Mouse (Mus musculus) liver, adult (tissue): ENCODE measurements around the gene L2hgdh.

ENCODE experiments used
- GATA4 ChIP-seq: IDR thresholded peaks from 2 replicates; pipeline ENCODE4 v1.6.1; 2014; ENCODE audit warnings: mild to moderate bottlenecking, low read length; ENCODE audit not compliant: insufficient replicate concordance

Gene L2hgdh

DNA sequence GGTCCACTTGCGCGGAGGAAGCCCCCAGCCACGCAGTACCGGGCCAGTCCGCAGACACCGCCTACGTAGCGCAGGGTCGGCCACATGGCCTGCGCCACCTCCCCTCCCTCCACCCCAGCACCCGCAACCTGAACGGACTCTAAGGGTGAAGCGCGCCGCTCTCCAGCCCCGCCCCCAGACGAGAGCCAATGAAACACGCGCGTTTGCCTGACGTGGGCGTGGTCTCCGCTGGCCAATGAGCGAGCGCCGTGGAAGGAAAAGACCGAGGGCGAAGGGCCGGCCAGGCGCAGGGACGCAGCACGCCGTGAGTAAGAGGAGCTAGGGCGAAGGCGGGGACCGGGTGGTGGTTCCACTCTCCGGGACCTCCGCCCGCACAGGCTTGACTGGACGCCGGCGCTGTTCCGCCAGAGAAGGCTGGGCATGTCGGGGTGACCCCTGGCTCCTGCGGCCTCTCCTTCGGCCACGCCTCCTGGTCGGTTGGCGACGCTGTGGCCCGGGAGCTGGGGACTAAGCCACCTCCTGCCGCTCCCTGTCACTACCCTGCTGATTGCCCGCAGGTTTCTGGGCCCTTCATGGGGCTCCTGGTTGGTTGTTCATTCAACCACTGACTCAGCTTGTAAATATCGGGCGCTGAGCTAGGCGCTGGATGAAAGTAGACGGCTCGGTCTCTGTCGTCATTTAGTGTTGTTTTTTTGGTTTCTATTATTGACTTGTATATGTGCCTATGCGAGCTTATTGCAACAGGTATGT is at the start of gene L2hgdh, which contains the start of gene Atp5s:
Gene L2hgdh (minus strand): TSS at position 163 of the 750 bp plus-strand sequence.
Gene Atp5s (plus strand): TSS at position 240 of the 750 bp plus-strand sequence.
- no peak for TF ChIP-seq GATA4

DNA sequence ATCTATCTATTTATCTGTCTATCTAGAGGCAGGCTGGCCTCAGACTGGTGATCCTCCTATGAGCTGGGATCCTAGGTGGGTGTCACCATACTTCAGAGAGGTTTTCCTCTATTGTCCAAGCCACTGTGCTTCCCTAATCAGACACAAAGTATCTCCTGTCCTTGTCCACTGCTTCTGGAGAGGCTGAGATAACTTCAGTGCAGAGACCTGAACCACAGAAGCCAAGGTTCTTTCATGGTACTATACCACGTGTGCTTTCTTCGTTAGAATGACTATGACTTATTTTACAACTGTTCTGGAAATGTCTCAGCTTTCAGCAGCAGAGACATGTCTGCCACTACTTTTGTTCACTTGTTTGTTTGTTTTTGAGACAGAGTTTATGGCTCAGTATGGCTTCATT is 44.2 kb upstream of the L2hgdh start:
- TF ChIP-seq GATA4, result no peak

DNA sequence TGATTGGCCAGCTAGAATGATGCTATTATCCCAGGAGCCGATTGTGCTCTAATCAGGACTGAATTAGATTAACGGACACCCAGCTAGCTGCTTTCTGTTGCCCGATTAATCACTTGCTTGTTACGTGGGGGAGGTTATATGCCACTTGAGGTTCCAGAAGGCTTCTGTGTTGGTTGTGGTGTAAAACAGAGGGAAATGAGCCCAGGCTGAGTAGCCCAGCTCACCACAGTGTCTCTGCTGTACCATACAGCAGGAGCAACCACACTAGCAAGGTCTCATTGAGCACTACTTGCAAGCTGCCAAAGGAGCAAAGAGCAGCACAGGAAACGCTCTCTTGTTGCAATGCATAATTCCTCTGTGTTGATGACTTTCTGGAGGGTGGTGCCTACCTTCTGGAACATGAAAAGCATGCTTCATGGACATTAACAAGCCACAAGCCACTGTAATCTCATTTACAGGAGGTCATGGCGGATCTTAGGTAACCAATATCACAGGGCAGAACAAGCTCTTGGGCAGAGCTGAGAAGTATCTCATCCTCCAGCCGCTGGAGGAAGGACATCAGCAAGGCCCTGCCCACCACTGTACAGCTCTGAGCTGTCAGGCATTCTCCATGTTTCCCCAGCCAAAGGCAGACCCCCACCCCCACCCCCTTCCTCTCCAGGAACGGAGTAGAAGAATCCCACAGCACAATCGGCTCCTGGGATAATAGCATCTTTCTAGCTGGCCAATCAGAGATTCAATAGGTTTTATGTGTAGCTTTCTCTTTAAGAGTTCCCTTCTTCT is 43.0 kb upstream of the L2hgdh start:
- no peak for TF ChIP-seq GATA4

DNA sequence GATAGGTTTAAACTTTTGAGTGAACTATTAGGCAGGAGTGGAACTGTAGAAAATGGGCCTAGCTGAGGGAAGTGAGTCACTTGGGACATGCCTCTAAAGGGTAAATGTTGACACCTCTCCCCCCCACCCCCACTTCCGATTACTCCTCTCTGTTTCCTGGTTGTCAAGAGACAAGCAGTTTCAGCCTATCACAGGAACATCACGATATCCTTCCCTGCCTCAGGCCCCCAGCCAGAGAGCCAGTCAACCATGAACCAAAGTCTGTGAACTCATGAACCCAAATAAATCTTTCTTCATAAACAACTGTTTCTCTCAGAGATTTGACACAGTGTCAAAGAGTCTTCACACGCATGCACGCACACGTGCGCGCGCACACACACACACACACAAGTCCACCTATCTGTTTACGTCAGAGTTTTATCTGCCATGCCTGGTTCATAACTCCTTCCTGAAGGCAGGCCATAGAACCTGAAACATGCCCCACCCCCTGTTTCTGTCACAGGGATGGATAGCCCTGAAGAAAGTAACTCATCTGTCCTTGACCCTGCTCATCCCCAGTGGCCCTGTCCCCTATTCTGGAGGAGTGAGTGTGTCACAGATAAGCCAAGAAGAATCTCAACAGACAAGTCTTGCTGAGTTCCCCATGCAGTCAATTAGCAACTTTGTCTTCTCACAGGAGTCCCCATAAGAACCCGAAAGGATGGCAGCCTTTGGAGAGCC is 41.7 kb upstream of the L2hgdh start:
- peak; percentile 57; the same call in 1 of the 2 replicates for TF ChIP-seq GATA4

DNA sequence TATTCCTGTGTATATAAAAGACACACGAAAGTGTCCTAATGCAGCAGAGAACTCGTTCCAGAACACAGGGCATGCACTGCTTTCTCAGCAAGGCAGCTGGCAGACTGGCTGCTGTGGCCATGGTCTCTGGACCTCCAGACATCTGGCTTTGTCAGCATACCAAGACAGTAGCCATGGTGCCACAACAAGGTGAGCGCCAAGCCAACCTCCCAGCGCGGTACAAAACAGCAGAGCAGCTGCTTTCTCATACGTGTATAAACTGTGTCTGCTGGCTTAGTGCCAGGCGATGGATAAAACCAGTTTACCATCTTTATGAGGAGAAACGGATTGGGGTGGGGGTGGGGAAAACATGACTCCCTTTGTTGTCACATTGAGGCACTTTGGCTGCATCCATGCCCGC is 40.9 kb upstream of the L2hgdh start:
- no peak for TF ChIP-seq GATA4

DNA sequence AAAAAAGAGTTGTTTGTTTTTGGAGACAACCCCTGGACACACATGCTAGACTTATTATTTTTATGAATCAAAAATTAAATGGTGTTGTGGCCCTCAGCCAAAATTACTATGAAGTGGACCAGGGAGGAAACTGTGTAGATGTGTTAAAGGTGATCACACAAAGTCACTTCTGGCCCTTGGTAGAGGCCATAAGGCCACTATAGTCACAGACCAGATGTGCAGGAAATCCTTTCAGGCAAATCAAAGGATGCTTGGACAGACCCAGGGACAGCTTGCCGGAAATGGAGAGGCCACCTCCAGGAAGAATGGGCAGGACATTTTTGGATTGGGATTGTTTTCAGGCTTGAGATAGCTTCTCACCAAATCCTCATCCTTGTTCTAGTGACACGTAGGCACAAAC is 36.9 kb upstream of the L2hgdh start:
- no peak; the same call in 1 of the 2 replicates for TF ChIP-seq GATA4

DNA sequence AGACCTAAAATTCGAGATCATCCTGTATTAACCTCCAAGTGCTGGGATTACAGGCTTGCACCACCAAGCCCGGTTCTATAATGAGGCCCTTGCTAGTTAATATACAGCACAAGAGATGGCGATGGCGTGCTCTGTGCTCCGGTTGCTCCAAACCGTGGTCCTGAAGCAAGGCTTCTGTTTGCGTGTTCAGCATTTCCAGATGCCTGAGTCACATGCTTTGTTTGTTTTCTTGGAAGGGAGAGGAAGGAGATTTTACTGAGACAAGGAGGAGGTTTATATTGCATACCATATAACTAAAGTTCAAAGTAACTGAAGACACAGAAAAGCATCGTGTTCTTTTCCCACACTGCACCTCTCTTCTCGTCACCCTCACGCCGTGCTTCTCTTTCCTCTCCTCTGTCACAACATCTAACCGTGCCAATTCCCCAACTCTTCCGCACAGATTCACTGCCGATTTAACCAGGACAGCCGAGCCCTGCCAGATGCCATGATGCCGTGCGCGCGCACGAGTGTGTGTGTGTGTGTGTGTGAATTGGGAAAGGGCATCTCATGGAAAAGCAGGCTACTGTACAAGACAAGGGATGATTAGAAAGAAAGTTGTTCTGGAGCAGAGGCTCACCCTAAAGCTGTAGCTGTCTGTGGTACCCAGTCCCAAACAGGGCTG is 36.2 kb upstream of the L2hgdh start:
- TF ChIP-seq GATA4, result no peak

DNA sequence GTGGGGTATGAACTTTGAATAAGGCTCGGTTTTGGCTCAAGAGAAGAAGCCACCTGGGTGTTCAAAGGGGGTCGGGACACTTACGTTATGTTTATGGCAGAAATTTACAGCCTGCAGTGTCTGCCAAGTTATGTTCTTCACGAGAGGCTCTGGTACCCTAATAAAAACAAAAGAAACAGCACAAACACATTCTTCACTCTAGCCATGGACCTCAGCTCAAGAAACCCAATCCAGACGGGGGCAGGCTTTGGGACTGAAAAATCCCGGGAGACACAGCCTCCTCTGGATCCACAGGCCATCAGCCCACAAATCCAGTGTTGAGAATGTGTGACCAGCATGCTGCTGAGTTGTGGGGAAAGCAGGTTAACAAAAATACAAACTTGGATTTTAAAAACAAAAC is 35.3 kb upstream of the L2hgdh start:
- TF ChIP-seq GATA4, result no peak

DNA sequence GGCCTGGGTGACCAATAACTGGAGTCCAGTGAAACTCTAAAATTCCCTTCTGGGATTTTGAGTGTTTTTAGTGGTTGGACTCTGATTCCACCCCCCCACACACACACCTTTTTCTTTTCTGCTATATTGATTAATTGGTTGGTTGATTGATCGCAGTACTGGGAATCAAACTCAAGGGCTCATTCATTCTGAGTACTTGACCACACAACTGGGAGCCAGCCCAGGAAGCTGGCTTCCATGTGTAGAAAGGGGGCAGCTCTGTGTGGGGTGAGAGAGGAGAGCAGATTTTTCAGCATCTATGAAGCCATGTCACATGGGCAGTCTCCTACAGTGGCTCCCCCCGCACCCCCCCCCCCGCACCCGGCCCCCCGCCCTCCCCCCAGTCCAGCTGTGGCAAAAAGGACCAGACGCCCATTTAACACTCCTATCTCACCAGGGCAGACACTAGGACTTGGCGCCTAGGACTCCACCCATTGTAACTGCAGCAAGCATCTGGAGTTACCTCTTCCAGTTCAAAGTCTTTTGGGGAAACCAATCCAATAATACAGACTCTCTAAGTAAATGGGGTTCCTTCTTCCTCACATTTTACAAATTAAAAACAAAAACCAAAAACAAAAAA is 34.7 kb upstream of the L2hgdh start:
- TF ChIP-seq GATA4, result no peak

DNA sequence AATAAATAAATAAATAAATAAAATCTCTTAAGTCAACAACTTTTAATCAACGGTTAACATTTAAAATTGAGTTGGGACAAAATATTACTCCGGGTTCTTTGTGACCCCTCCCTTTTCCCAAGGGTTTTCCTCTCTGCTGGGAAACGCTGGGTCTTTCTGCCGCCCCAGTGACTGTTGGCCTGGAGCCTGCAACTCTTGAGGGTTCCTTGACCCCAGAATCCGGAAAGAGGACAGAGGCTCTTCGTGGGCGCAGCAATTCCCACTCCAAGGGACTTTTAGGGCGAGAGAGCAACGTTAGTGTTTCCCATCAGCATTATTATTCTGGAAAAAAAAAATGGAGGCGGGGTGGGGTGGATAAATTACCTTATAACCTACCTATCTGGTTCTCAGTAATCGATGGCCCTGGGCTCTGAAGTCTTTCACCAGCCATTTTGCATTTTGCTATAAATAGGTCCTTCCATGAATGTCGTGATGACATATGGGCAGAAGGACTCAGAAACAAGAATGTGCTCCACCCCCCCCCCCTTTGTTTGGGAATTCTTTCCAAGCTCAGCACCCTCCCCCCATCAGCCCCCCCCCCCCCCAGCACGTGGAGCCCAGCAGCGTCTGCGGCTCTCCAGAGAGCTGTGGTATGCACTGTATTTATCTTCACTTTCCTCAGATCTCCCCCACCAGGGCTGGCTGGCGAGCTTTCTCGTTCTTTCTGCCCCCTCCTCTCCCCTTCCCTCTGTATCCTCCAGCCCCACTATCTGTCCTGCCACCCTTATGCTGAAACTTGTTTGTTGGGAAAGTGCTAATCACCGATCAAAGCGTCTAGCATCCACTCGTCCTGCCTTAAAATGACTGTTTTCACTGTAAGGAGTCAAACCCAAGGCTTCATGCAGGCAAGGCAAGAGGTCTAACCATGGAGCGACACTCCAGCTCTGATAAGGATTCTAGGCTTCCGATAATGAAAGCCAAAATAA is 33.8 kb upstream of the L2hgdh start:
- TF ChIP-seq GATA4, result peak; percentile 57; the same call in 1 of the 2 replicates

DNA sequence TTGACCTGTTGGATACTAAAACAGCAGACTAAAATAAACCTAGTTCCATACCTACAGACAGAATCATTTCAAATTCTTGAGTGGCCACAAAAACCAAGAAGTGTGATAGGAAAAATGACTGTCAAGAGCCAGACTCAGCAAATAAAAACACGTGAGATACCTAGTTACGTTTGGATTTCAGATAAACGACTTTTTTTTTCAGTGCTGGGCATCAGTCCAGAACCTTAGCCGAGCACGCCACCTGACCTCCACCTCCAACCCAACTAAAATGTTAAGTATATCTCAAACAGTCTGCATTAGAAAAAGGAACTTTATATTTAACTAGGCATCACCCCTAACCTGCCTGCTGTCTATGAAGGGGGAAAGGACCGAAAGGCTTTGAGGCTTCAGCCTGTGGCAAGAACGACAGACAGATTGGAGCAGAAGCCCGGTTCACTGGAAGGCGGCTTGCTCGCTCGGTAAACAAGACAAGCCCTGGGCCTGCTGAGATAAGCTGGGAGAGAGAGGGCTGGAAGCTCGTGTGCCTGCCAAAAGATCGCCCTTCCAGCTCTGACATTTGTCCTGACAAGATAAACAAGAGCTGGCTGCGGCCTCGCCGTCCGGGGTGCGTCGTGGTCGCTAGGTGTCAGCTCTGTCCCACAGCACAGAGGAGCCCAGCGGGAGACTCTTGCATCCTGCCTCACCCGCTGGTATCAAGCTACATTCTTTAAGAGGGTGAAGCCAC is 32.9 kb upstream of the L2hgdh start:
- TF ChIP-seq GATA4, result peak; percentile 100

DNA sequence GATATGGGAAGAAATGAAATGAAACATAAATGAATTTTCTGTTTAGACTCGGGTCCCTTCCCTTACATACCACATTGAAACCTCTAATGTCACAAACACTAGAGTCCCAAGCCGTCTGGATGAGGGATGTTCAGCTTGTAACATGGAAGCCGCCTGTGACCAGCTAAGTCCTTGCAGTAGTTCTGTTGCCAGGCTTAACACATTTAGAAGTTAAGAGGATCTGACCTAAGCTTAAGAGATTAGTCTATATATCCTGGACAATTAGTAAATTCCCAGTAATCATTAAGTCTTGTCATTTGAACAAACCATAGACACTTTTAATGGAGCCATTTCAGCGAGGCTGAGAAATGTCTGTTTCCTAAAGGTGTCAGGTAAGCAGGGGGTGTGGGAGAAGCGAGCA is 31.3 kb upstream of the L2hgdh start:
- no peak for TF ChIP-seq GATA4

DNA sequence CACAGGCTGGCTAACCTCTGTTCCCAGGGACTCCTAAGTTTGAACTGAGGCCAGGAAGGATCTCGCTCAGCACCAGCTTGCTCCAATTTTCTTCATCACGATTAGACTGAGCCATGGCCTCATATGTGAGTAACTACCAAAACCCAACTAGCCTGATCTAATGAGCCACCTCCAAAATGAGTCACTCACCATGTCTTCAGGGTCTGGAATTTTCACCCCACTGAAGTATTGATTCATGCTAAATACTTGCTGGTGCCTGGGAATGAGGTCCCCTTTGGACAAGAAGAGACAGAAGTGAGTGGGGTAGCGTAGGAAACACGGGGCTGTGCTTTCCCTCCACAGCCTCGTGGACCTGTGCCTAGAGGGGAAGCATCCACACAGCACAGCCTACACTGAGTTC is 29.3 kb upstream of the L2hgdh start:
- no peak for TF ChIP-seq GATA4
